28 mouse cellular contexts compared by ENCODE assay signal in genomic region chr10:81247804-81248203, GRCm38 (mm10). TPM values are rescaled to one million over a fixed set of nuclear protein-coding genes. Genes with fewer than 3 reads are reported as not detected.
DNase-seq lines count a peak whose midpoint lies in the region; ATAC-seq and TF ChIP-seq lines count a peak whose summit lies in the region.
"Had no signal": no experiment of that assay in that cellular context is flagged by ENCODE, and none has a peak within 500 bp of the region (broad histone marks: within the 10 kb centered on the region; RNA-seq: fewer than 3 reads in every experiment).

No protein-coding gene starts in this region.

- no peak for TF ChIP-seq EP300 in stomach, postnatal 0 days (optimal IDR thresholded peaks at IDR 0.05)

- H3K4me1 ChIP-seq in thymus, adult 2 months (replicated peaks; ENCODE audit: control insufficient read depth, insufficient read depth, low read length): peaks cover 49% of the 10 kb centered on the region
- 0 out of 2 replicates have a peak, but pooled peaks cover under 1% of the 10 kb centered on the region for H3K4me1 ChIP-seq in stomach, postnatal 0 days (replicated peaks; ENCODE audit: control insufficient read depth, insufficient read depth)
- peaks cover 10% of the 10 kb centered on the region for H3K4me1 ChIP-seq in hindbrain, embryonic 12.5 days

- peak overlapping the region; percentile 89 for H3K27ac ChIP-seq in thymus, adult 2 months (ENCODE audit: control insufficient read depth, insufficient read depth, low read length)
- no peak overlapping the region for H3K27ac ChIP-seq in stomach, postnatal 0 days (replicated peaks)
- H3K27ac ChIP-seq in hindbrain, embryonic 12.5 days: no peak overlapping the region
- H3K27ac ChIP-seq: forebrain, embryonic 12.5 days; heart, adult 2 months; heart, embryonic 13.5 days; limb, embryonic 13.5 days; liver, embryonic 14.5 days; midbrain, embryonic 15.5 days; neural tube, embryonic 12.5 days; stomach, embryonic 15.5 days had no signal

- H3K9ac ChIP-seq in stomach, postnatal 0 days (ENCODE audit: low read length): no peak overlapping the region
- H3K9ac ChIP-seq in hindbrain, embryonic 12.5 days: no peak overlapping the region
- H3K9ac ChIP-seq: forebrain, embryonic 12.5 days; forebrain, postnatal 0 days; heart, embryonic 13.5 days; limb, embryonic 13.5 days; liver, embryonic 14.5 days; lung, embryonic 14.5 days; midbrain, embryonic 15.5 days; neural tube, embryonic 12.5 days; stomach, embryonic 15.5 days had no signal

- DNase-seq in thymus, adult 2 months: peak; percentile 38
- DNase-seq in thymus, adult 18-20 months: no peak
- peak; percentile 83 for DNase-seq in induced T-regulatory cell, adult 2 months (ENCODE audit: low read depth)
- peak; percentile 56 for DNase-seq in stomach, postnatal 0 days (ENCODE audit: low spot score)
- DNase-seq in ovary, adult 18-20 months (ENCODE audit: low spot score): no peak
- DNase-seq: adrenal gland, adult 2 months; B cell, adult 2 months; cerebellum, adult 2 months; cerebellum, postnatal 14 days; forebrain, postnatal 0 days; heart, adult 2 months; heart, postnatal 10 days; kidney, adult 2 months; kidney, postnatal 4 days; lung, embryonic 14.5 days; lung, postnatal 14 days; right cerebral cortex, postnatal 4 days had no signal

- no peaks in the 10 kb centered on the region for H3K36me3 ChIP-seq in thymus, adult 2 months (ENCODE audit: control insufficient read depth, insufficient read depth, low read length)
- H3K36me3 ChIP-seq in stomach, postnatal 0 days (ENCODE audit: control insufficient read depth, insufficient read depth, low read length): no peaks in the 10 kb centered on the region; the same call in 1 of the 2 replicates
- peaks cover 8% of the 10 kb centered on the region; the same call in 1 of the 2 replicates for H3K36me3 ChIP-seq in hindbrain, embryonic 12.5 days
- H3K36me3 ChIP-seq: forebrain, embryonic 12.5 days; midbrain, embryonic 15.5 days; stomach, embryonic 15.5 days had no signal

- no peaks in the 10 kb centered on the region; the same call in 1 of the 2 replicates for H3K27me3 ChIP-seq in thymus, adult 2 months (ENCODE audit: control insufficient read depth, insufficient read depth, low read length)
- no peaks in the 10 kb centered on the region; the same call in 1 of the 2 replicates for H3K27me3 ChIP-seq in stomach, postnatal 0 days (ENCODE audit: control insufficient read depth, insufficient read depth, low read length)
- peaks cover 64% of the 10 kb centered on the region for H3K27me3 ChIP-seq in hindbrain, embryonic 12.5 days

- no peak for TF ChIP-seq POLR2A in thymus, adult 2 months (IDR thresholded peaks at IDR 0.05; ENCODE audit: control insufficient read depth, extremely low read depth, insufficient read depth, low read length, poor library complexity)

- H3K9me3 ChIP-seq in stomach, postnatal 0 days (ENCODE audit: control insufficient read depth, low read length): no peaks in the 10 kb centered on the region
- H3K9me3 ChIP-seq in hindbrain, embryonic 12.5 days (replicated peaks): no peaks in the 10 kb centered on the region
- H3K9me3 ChIP-seq: forebrain, embryonic 12.5 days; heart, embryonic 13.5 days; limb, embryonic 13.5 days; midbrain, embryonic 15.5 days; neural tube, embryonic 12.5 days; stomach, embryonic 15.5 days had no signal

- H3K4me3 ChIP-seq in thymus, adult 2 months (ENCODE audit: control insufficient read depth, insufficient read depth, low read length): no peak overlapping the region
- no peak overlapping the region for H3K4me3 ChIP-seq in stomach, postnatal 0 days (ENCODE audit: low read depth, low read length)
- no peak overlapping the region for H3K4me3 ChIP-seq in hindbrain, embryonic 12.5 days
- H3K4me3 ChIP-seq: forebrain, embryonic 12.5 days; heart, adult 2 months; heart, embryonic 13.5 days; limb, embryonic 13.5 days; midbrain, embryonic 15.5 days; neural tube, embryonic 12.5 days; stomach, embryonic 15.5 days had no signal

- WGBS in thymus, adult 2 months: 20% methylated on average over 2 of the region's 2 CpGs
- WGBS in stomach, postnatal 0 days: 71% methylated on average over 2 of the region's 2 CpGs
- WGBS in hindbrain, embryonic 12.5 days: 86% methylated on average over 2 of the region's 2 CpGs

- H3K4me2 ChIP-seq in stomach, postnatal 0 days (replicated peaks; ENCODE audit: low read depth): no peak overlapping the region
- H3K4me2 ChIP-seq in hindbrain, embryonic 12.5 days (replicated peaks): no peak overlapping the region
- H3K4me2 ChIP-seq: forebrain, embryonic 12.5 days; heart, embryonic 13.5 days; limb, embryonic 13.5 days; lung, embryonic 14.5 days; midbrain, embryonic 15.5 days; neural tube, embryonic 12.5 days; stomach, embryonic 15.5 days had no signal

- peak; percentile 81 for ATAC-seq in CD4-positive, CD25-positive, alpha-beta regulatory T cell, adult 4 months
- 0 out of 2 replicates have a peak, but pooled peaks have one; percentile 36 for ATAC-seq in stomach, postnatal 0 days (ENCODE audit: low FRiP score, low TSS enrichment)
- no peak for ATAC-seq in hindbrain, embryonic 12.5 days (ENCODE audit: low FRiP score)
- ATAC-seq: forebrain, postnatal 0 days; hindbrain, embryonic 16.5 days; midbrain, embryonic 15.5 days; Patski had no signal

- no peak for TF ChIP-seq CTCF in thymus, adult 2 months (IDR thresholded peaks at IDR 0.05; ENCODE audit: borderline replicate concordance, control insufficient read depth, extremely low read depth, insufficient read depth, low read length, poor library complexity)
- no peak for TF ChIP-seq CTCF in stomach, postnatal 0 days (IDR thresholded peaks at IDR 0.05; ENCODE audit: low read depth)

RNA-seq across cellular contexts. Expression of gene Matk, which starts 4.9 kb away (rescaled TPM):
- 19.5 and 21.0 TPM in 2 replicates for polyA plus RNA-seq in thymus, adult 2 months (2012; rRNA removed)
- 100 to 1,000 TPM in 1 of 2 experiments, 10 to 100 TPM in 1; 63.6 to 103 TPM for polyA plus RNA-seq in CD4-positive, CD25-positive, alpha-beta regulatory T cell, adult 4 months (2017; shearing (Covaris generic))
- 1.0 and 1.6 TPM in 2 replicates for polyA plus RNA-seq in stomach, postnatal 0 days (2015; fragmentation: Nextera tagmentation; extraction: Ambion mirVana)
- 6.3 and 6.8 TPM in 2 replicates for polyA plus RNA-seq in hindbrain, embryonic 12.5 days (2016; fragmentation: Nextera tagmentation; extraction: Ambion mirVana)

RNA-seq across cellular contexts. Expression of gene Zfr2, which starts 14.8 kb away (rescaled TPM):
- 9.1 and 9.6 TPM in 2 replicates for polyA plus RNA-seq in thymus, adult 2 months (2012; rRNA removed)
- polyA plus RNA-seq in CD4-positive, CD25-positive, alpha-beta regulatory T cell, adult 4 months (2017; shearing (Covaris generic)): 1 to 10 TPM; 1.6 to 1.7 TPM
- polyA plus RNA-seq in stomach, postnatal 0 days (2015; fragmentation: Nextera tagmentation; extraction: Ambion mirVana): 2.1 and 3.2 TPM in 2 replicates
- polyA plus RNA-seq in hindbrain, embryonic 12.5 days (2016; fragmentation: Nextera tagmentation; extraction: Ambion mirVana): 14.0 and 15.6 TPM in 2 replicates

RNA-seq across cellular contexts. Expression of gene Atcay, which starts 17.2 kb away (rescaled TPM):
- 2.4 and 2.5 TPM in 2 replicates for polyA plus RNA-seq in thymus, adult 2 months (2012; rRNA removed)
- polyA plus RNA-seq in CD4-positive, CD25-positive, alpha-beta regulatory T cell, adult 4 months (2017; shearing (Covaris generic)): 1 to 10 TPM; 4.0 to 6.2 TPM
- polyA plus RNA-seq in stomach, postnatal 0 days (2015; fragmentation: Nextera tagmentation; extraction: Ambion mirVana): 0.64 and 0.91 TPM in 2 replicates
- polyA plus RNA-seq in hindbrain, embryonic 12.5 days (2016; fragmentation: Nextera tagmentation; extraction: Ambion mirVana): 33.7 and 36.8 TPM in 2 replicates
- polyA plus RNA-seq: lung, embryonic 14.5 days had no signal

RNA-seq across cellular contexts. Expression of gene Mrpl54, which starts 18.9 kb away (rescaled TPM):
- polyA plus RNA-seq in thymus, adult 2 months (2012; rRNA removed): 102 and 118 TPM in 2 replicates
- polyA plus RNA-seq in CD4-positive, CD25-positive, alpha-beta regulatory T cell, adult 4 months (2017; shearing (Covaris generic)): 100 to 1,000 TPM; 111 to 132 TPM
- polyA plus RNA-seq in stomach, postnatal 0 days (2015; fragmentation: Nextera tagmentation; extraction: Ambion mirVana): 210 and 215 TPM in 2 replicates
- polyA plus RNA-seq in hindbrain, embryonic 12.5 days (2016; fragmentation: Nextera tagmentation; extraction: Ambion mirVana): 142 and 155 TPM in 2 replicates

RNA-seq across cellular contexts. Expression of gene Apba3, which starts 19.0 kb away (rescaled TPM):
- 125 and 136 TPM in 2 replicates for polyA plus RNA-seq in thymus, adult 2 months (2012; rRNA removed)
- polyA plus RNA-seq in CD4-positive, CD25-positive, alpha-beta regulatory T cell, adult 4 months (2017; shearing (Covaris generic)): 10 to 100 TPM; 12.5 to 14.8 TPM
- 30.5 and 34.6 TPM in 2 replicates for polyA plus RNA-seq in stomach, postnatal 0 days (2015; fragmentation: Nextera tagmentation; extraction: Ambion mirVana)
- 36.9 and 38.1 TPM in 2 replicates for polyA plus RNA-seq in hindbrain, embryonic 12.5 days (2016; fragmentation: Nextera tagmentation; extraction: Ambion mirVana)

Comparison
In these comparisons a context has a peak if more than half of its experiments do, and no peak if none do; other contexts are left out.
1. DNase-seq: peak in thymus, adult 2 months (single experiment), induced T-regulatory cell, adult 2 months (single experiment) and stomach, postnatal 0 days (single experiment); none in thymus, adult 18-20 months (0 of 2) and ovary, adult 18-20 months (single experiment).